Mouse (Mus musculus) liver, postnatal 0 days (tissue): ENCODE results near the gene Ntrk2.

Experiments
- CTCF ChIP-seq: sonication (generic); IDR thresholded peaks from 2 replicates; pipeline ENCODE4 v1.5.1; 2016; ENCODE audit warnings: antibody characterized with exemption, low read depth
- EP300 ChIP-seq: IDR thresholded peaks from 2 replicates; pipeline ENCODE4 v1.6.1; 2016; ENCODE audit warnings: antibody characterized with exemption, low read depth, mild to moderate bottlenecking

GRCm38 (mm10) chr13:59145677-59146555, 339.5 kb downstream of the Ntrk2 start:
- no peak for TF ChIP-seq CTCF
- TF ChIP-seq EP300, result no peak
